Mouse (Mus musculus) ES-CJ7 (cell line): ENCODE measurements around the gene Oasl2.
"Not testable (repeated sequence)": the region's sequence is repeated elsewhere in the genome, so short reads cannot be mapped to it uniquely, and the experiment has no call there.

Experiments
- DNase-seq: peaks from one replicate; pipeline ENCODE4 v3.0.0; 2011; ENCODE audit warnings: low read depth, low spot score

The Oasl2 gene

GRCm38 (mm10) chr5:114915854-114916253 is 19.1 kb downstream of the Oasl2 start:
- DNase-seq: no peak

GRCm38 (mm10) chr5:114916777-114917176 is 20.0 kb downstream of the Oasl2 start:
- DNase-seq: no peak

GRCm38 (mm10) chr5:114917357-114917756 is 20.6 kb downstream of the Oasl2 start:
- DNase-seq: not testable (repeated sequence)

- no peak for DNase-seq
These were observed 25.0 kb downstream of the Oasl2 start for GRCm38 (mm10) chr5:114921551-114922365.

- no peak for DNase-seq
These were observed 25.6 kb downstream of the Oasl2 start for GRCm38 (mm10) chr5:114922366-114922731.

GRCm38 (mm10) chr5:114922998-114923473 is 26.3 kb downstream of the Oasl2 start, which contains the start of gene Oasl1:
Oasl1 (plus strand) TSS chr5:114923240.
- no peak for DNase-seq

- DNase-seq: no peak
These were observed 29.5 kb downstream of the Oasl2 start for GRCm38 (mm10) chr5:114926153-114926684.

- DNase-seq: no peak
These were observed 30.0 kb downstream of the Oasl2 start for GRCm38 (mm10) chr5:114926753-114927152.

- DNase-seq: peak; percentile 50
These were observed 34.9 kb downstream of the Oasl2 start for GRCm38 (mm10) chr5:114931626-114932025.

GRCm38 (mm10) chr5:114933206-114933605 is 36.5 kb downstream of the Oasl2 start:
- no peak for DNase-seq

GRCm38 (mm10) chr5:114935838-114936237 is 39.1 kb downstream of the Oasl2 start:
- peak; percentile 61 for DNase-seq

GRCm38 (mm10) chr5:114941138-114941537 is 44.4 kb downstream of the Oasl2 start:
- DNase-seq: not testable (repeated sequence)

- DNase-seq: peak; percentile 93
These were observed 45.5 kb downstream of the Oasl2 start, which contains the start of gene 2210016L21Rik for GRCm38 (mm10) chr5:114942074-114942765. 2210016L21Rik (plus strand) TSS chr5:114942158.

- DNase-seq: no peak
These were observed 46.0 kb downstream of the Oasl2 start for GRCm38 (mm10) chr5:114942766-114943130.

GRCm38 (mm10) chr5:114945072-114945471 is 48.3 kb downstream of the Oasl2 start:
- no peak for DNase-seq

GRCm38 (mm10) chr5:114948891-114949290 is 52.2 kb downstream of the Oasl2 start:
- no peak for DNase-seq

- no peak for DNase-seq
These were observed 52.6 kb downstream of the Oasl2 start for GRCm38 (mm10) chr5:114949316-114949715.

- no peak for DNase-seq
These were observed 53.1 kb downstream of the Oasl2 start for GRCm38 (mm10) chr5:114949812-114950211.

GRCm38 (mm10) chr5:114950669-114951068 is 53.9 kb downstream of the Oasl2 start:
- no peak for DNase-seq

GRCm38 (mm10) chr5:114951279-114951880 is 54.6 kb downstream of the Oasl2 start:
- DNase-seq: no peak

- DNase-seq: no peak
These were observed 56.6 kb downstream of the Oasl2 start for GRCm38 (mm10) chr5:114953326-114953725.

GRCm38 (mm10) chr5:114958069-114958468 is 61.3 kb downstream of the Oasl2 start:
- DNase-seq: no peak
